Mouse (Mus musculus): ENCODE results near the gene Cavin4. TPM values are rescaled to one million over a fixed set of nuclear protein-coding genes. Genes with fewer than 3 reads are reported as not detected.

The Cavin4 gene
- polyA plus RNA-seq, 2 experiments: 5.2 to 5.7 TPM

GRCm38 (mm10) chr4:48624961-48625360, 38.4 kb upstream of the Cavin4 start:
- Histone ChIP-seq H3K27me3 (ENCODE audit: control insufficient read depth, insufficient read depth, low read length) (no peaks in the 10 kb centered on the region), H3K27ac (replicated peaks; ENCODE audit: low read depth, low read length) (no peak overlapping the region), H3K4me3 (replicated peaks; ENCODE audit: low read length) (no peak overlapping the region), H3K36me3 (ENCODE audit: control insufficient read depth, insufficient read depth, low read length) (peaks cover 31% of the 10 kb centered on the region), H3K4me1 (ENCODE audit: control insufficient read depth, insufficient read depth, low read length) (no peaks in the 10 kb centered on the region), H3K4me2 (replicated peaks; ENCODE audit: low read depth, low read length, severe bottlenecking) (no peak overlapping the region), H3K9ac (ENCODE audit: low read depth, low read length, severe bottlenecking) (no peak overlapping the region), H3K9me3 (ENCODE audit: control insufficient read depth, low read length) (no peaks in the 10 kb centered on the region)
- ATAC-seq (ENCODE audit: low FRiP score, low read depth) (no peak), DNase-seq (ENCODE audit: low spot score) (no peak)
- 86% methylated on average over 6 of the region's 6 CpGs for WGBS
- TF ChIP-seq POLR2A (IDR thresholded peaks at IDR 0.05; ENCODE audit: borderline replicate concordance, extremely low read depth, insufficient read depth, insufficient read length): no peak

- Histone ChIP-seq H3K9me3 (ENCODE audit: control insufficient read depth, low read length) (no peaks in the 10 kb centered on the region), H3K27me3 (ENCODE audit: control insufficient read depth, insufficient read depth, low read length) (no peaks in the 10 kb centered on the region), H3K27ac (replicated peaks; ENCODE audit: low read depth, low read length) (no peak overlapping the region), H3K9ac (ENCODE audit: low read depth, low read length, severe bottlenecking) (no peak overlapping the region), H3K4me1 (ENCODE audit: control insufficient read depth, insufficient read depth, low read length) (no peaks in the 10 kb centered on the region), H3K4me3 (replicated peaks; ENCODE audit: low read length) (no peak overlapping the region), H3K4me2 (replicated peaks; ENCODE audit: low read depth, low read length, severe bottlenecking) (no peak overlapping the region), H3K36me3 (ENCODE audit: control insufficient read depth, insufficient read depth, low read length) (peaks cover 28% of the 10 kb centered on the region)
- no peak for DNase-seq (ENCODE audit: low spot score)
- 51% methylated on average over 9 of the region's 9 CpGs for WGBS
- no peak for TF ChIP-seq POLR2A (IDR thresholded peaks at IDR 0.05; ENCODE audit: borderline replicate concordance, extremely low read depth, insufficient read depth, insufficient read length)
- ATAC-seq (ENCODE audit: low FRiP score, low read depth): no peak
These were observed 37.5 kb upstream of the Cavin4 start for GRCm38 (mm10) chr4:48625836-48626235.

DNA sequence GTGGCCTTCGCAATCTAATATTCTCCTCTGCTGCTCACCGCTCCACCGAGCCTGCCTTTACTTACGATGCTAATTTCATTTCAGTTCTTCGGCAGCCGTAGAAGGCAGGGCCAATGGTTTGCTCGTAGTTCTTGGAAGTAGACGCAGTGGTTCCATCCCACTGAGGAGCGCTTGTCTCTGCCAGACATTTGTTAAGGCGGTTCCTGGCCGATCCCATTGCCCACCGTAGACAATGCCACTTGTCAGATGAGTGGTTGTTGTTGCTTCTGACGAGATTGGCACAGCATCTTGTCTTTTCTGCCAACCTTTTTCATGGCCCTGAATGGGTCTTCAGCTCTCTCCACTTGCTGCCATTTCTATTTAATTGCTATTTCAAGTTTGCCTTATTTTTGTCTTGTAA, 33.9 kb upstream of the Cavin4 start:
- WGBS: 98% methylated on average over 13 of the region's 13 CpGs
- no peak overlapping the region for H3K4me3 ChIP-seq (replicated peaks; ENCODE audit: low read length)
- DNase-seq (ENCODE audit: low spot score) (no peak), ATAC-seq (ENCODE audit: low FRiP score, low read depth) (no peak)
- H3K9ac ChIP-seq (ENCODE audit: low read depth, low read length, severe bottlenecking): no peak overlapping the region
- peaks cover 30% of the 10 kb centered on the region for H3K36me3 ChIP-seq (ENCODE audit: control insufficient read depth, insufficient read depth, low read length)
- H3K4me1 ChIP-seq (ENCODE audit: control insufficient read depth, insufficient read depth, low read length): no peaks in the 10 kb centered on the region
- H3K27me3 ChIP-seq (ENCODE audit: control insufficient read depth, insufficient read depth, low read length): no peaks in the 10 kb centered on the region
- no peaks in the 10 kb centered on the region for H3K9me3 ChIP-seq (ENCODE audit: control insufficient read depth, low read length)
- TF ChIP-seq POLR2A (IDR thresholded peaks at IDR 0.05; ENCODE audit: borderline replicate concordance, extremely low read depth, insufficient read depth, insufficient read length): no peak
- no peak overlapping the region for H3K4me2 ChIP-seq (replicated peaks; ENCODE audit: low read depth, low read length, severe bottlenecking)
- H3K27ac ChIP-seq (replicated peaks; ENCODE audit: low read depth, low read length): no peak overlapping the region

GRCm38 (mm10) chr4:48633529-48633928, 29.8 kb upstream of the Cavin4 start:
- Histone ChIP-seq H3K9ac (ENCODE audit: low read depth, low read length, severe bottlenecking) (no peak overlapping the region), H3K4me2 (replicated peaks; ENCODE audit: low read depth, low read length, severe bottlenecking) (no peak overlapping the region), H3K27me3 (ENCODE audit: control insufficient read depth, insufficient read depth, low read length) (no peaks in the 10 kb centered on the region), H3K4me1 (ENCODE audit: control insufficient read depth, insufficient read depth, low read length) (no peaks in the 10 kb centered on the region), H3K27ac (replicated peaks; ENCODE audit: low read depth, low read length) (no peak overlapping the region), H3K9me3 (ENCODE audit: control insufficient read depth, low read length) (no peaks in the 10 kb centered on the region), H3K36me3 (ENCODE audit: control insufficient read depth, insufficient read depth, low read length) (peaks cover 47% of the 10 kb centered on the region), H3K4me3 (replicated peaks; ENCODE audit: low read length) (no peak overlapping the region)
- DNase-seq (ENCODE audit: low spot score) (no peak), ATAC-seq (ENCODE audit: low FRiP score, low read depth) (no peak)
- 65% methylated on average over 6 of the region's 6 CpGs for WGBS
- TF ChIP-seq POLR2A (IDR thresholded peaks at IDR 0.05; ENCODE audit: borderline replicate concordance, extremely low read depth, insufficient read depth, insufficient read length): no peak

- DNase-seq (ENCODE audit: low spot score) (no peak), ATAC-seq (ENCODE audit: low FRiP score, low read depth) (no peak)
- H3K4me3 ChIP-seq (replicated peaks; ENCODE audit: low read length): no peak overlapping the region
- WGBS: 74% methylated on average over 2 of the region's 2 CpGs
- H3K27me3 ChIP-seq (ENCODE audit: control insufficient read depth, insufficient read depth, low read length): no peaks in the 10 kb centered on the region
- H3K36me3 ChIP-seq (ENCODE audit: control insufficient read depth, insufficient read depth, low read length): peaks cover 45% of the 10 kb centered on the region
- H3K9me3 ChIP-seq (ENCODE audit: control insufficient read depth, low read length): no peaks in the 10 kb centered on the region
- H3K27ac ChIP-seq (replicated peaks; ENCODE audit: low read depth, low read length): no peak overlapping the region
- no peaks in the 10 kb centered on the region for H3K4me1 ChIP-seq (ENCODE audit: control insufficient read depth, insufficient read depth, low read length)
- no peak for TF ChIP-seq POLR2A (IDR thresholded peaks at IDR 0.05; ENCODE audit: borderline replicate concordance, extremely low read depth, insufficient read depth, insufficient read length)
- H3K9ac ChIP-seq (ENCODE audit: low read depth, low read length, severe bottlenecking): no peak overlapping the region
- no peak overlapping the region for H3K4me2 ChIP-seq (replicated peaks; ENCODE audit: low read depth, low read length, severe bottlenecking)
These were observed 29.3 kb upstream of the Cavin4 start for GRCm38 (mm10) chr4:48634058-48634457.

- Histone ChIP-seq H3K9ac (ENCODE audit: low read depth, low read length, severe bottlenecking) (no peak overlapping the region), H3K9me3 (ENCODE audit: control insufficient read depth, low read length) (no peaks in the 10 kb centered on the region), H3K4me1 (ENCODE audit: control insufficient read depth, insufficient read depth, low read length) (no peaks in the 10 kb centered on the region), H3K27me3 (ENCODE audit: control insufficient read depth, insufficient read depth, low read length) (no peaks in the 10 kb centered on the region), H3K4me3 (replicated peaks; ENCODE audit: low read length) (no peak overlapping the region), H3K4me2 (replicated peaks; ENCODE audit: low read depth, low read length, severe bottlenecking) (no peak overlapping the region), H3K27ac (replicated peaks; ENCODE audit: low read depth, low read length) (no peak overlapping the region), H3K36me3 (ENCODE audit: control insufficient read depth, insufficient read depth, low read length) (peaks cover 52% of the 10 kb centered on the region)
- DNase-seq (ENCODE audit: low spot score) (no peak), ATAC-seq (ENCODE audit: low FRiP score, low read depth) (no peak)
- TF ChIP-seq POLR2A (IDR thresholded peaks at IDR 0.05; ENCODE audit: borderline replicate concordance, extremely low read depth, insufficient read depth, insufficient read length): no peak
- WGBS: 92% methylated on average over 13 of the region's 13 CpGs
These were observed 26.5 kb upstream of the Cavin4 start for GRCm38 (mm10) chr4:48636831-48637230.
